Mouse (Mus musculus): Measurements from ENCODE around the gene Sct. TPM values are rescaled to one million over a fixed set of nuclear protein-coding genes. Genes with fewer than 3 reads are reported as not detected.

Gene Sct
- total and polyA plus RNA-seq, 2 experiments from 2014 or later = 3.9 TPM; not detected in 1

- Histone ChIP-seq H3K4me1 (ENCODE audit: insufficient read depth) (no peaks in the 10 kb centered on the region; the same call in 1 of the 2 replicates), H3K27me3 (ENCODE audit: insufficient read depth, low read length) (no peaks in the 10 kb centered on the region), H3K4me3 (ENCODE audit: low read depth, low read length) (no peak overlapping the region), H3K36me3 (ENCODE audit: insufficient read depth) (no peaks in the 10 kb centered on the region), H3K4me2 (ENCODE audit: low read depth) (no peak overlapping the region), H3K9me3 (ENCODE audit: low read length) (no peaks in the 10 kb centered on the region), H3K27ac (ENCODE audit: low read depth, low read length) (no peak overlapping the region), H3K9ac (no peak overlapping the region)
- TF ChIP-seq CTCF (IDR thresholded peaks at IDR 0.05; ENCODE audit: low read depth) = no peak
- ATAC-seq (no peak), DNase-seq (no peak)
- 87% methylated on average over 9 of the region's 9 CpGs for WGBS
These were observed 3.6 kb downstream of the Sct start for GRCm38 (mm10) chr7:141275356-141275755.

DNA sequence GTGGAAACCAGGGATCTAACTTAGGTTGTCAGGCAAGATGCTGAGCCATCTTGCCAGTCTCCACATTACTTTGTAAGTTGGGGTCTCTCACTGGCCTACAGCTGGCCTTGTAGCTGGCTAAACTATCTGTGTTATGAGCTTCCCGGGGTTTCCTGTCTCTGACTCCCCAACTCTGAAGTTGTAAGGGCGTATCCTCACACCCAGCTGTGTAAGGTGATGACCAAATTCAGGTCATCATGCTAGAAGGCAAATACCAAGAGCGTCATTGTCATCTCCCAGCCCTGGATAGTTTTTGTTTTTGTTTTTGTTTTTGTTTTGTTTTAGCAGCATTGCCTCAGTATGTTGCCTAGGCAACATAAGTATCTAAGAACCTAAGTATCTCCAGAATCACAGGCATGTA, 8.3 kb downstream of the Sct start:
- WGBS = 78% methylated on average over 3 of the region's 3 CpGs
- Histone ChIP-seq H3K27ac (ENCODE audit: low read depth, low read length) (no peak overlapping the region), H3K27me3 (ENCODE audit: insufficient read depth, low read length) (no peaks in the 10 kb centered on the region), H3K9ac (no peak overlapping the region), H3K4me2 (ENCODE audit: low read depth) (no peak overlapping the region), H3K4me1 (ENCODE audit: insufficient read depth) (no peaks in the 10 kb centered on the region), H3K9me3 (ENCODE audit: low read length) (no peaks in the 10 kb centered on the region), H3K36me3 (ENCODE audit: insufficient read depth) (no peaks in the 10 kb centered on the region), H3K4me3 (ENCODE audit: low read depth, low read length) (no peak overlapping the region)
- DNase-seq (no peak), ATAC-seq (no peak)
- no peak for TF ChIP-seq CTCF (IDR thresholded peaks at IDR 0.05; ENCODE audit: low read depth)

- H3K4me2 ChIP-seq (ENCODE audit: low read depth) = no peak overlapping the region
- no peak for DNase-seq
- H3K9ac ChIP-seq = no peak overlapping the region
- no peak overlapping the region for H3K4me3 ChIP-seq (ENCODE audit: low read depth, low read length)
- WGBS = 88% methylated on average over 14 of the region's 14 CpGs
- TF ChIP-seq CTCF (IDR thresholded peaks at IDR 0.05; ENCODE audit: low read depth) = no peak
- 0 out of 2 replicates have a peak, but pooled peaks cover 2% of the 10 kb centered on the region for H3K36me3 ChIP-seq (ENCODE audit: insufficient read depth)
- H3K9me3 ChIP-seq (ENCODE audit: low read length) = no peaks in the 10 kb centered on the region
- no peak overlapping the region for H3K27ac ChIP-seq (ENCODE audit: low read depth, low read length)
- ATAC-seq = no peak
- H3K27me3 ChIP-seq (ENCODE audit: insufficient read depth, low read length) = no peaks in the 10 kb centered on the region
- H3K4me1 ChIP-seq (ENCODE audit: insufficient read depth) = no peaks in the 10 kb centered on the region
These were observed 9.7 kb downstream of the Sct start for GRCm38 (mm10) chr7:141269273-141269545.

DNA sequence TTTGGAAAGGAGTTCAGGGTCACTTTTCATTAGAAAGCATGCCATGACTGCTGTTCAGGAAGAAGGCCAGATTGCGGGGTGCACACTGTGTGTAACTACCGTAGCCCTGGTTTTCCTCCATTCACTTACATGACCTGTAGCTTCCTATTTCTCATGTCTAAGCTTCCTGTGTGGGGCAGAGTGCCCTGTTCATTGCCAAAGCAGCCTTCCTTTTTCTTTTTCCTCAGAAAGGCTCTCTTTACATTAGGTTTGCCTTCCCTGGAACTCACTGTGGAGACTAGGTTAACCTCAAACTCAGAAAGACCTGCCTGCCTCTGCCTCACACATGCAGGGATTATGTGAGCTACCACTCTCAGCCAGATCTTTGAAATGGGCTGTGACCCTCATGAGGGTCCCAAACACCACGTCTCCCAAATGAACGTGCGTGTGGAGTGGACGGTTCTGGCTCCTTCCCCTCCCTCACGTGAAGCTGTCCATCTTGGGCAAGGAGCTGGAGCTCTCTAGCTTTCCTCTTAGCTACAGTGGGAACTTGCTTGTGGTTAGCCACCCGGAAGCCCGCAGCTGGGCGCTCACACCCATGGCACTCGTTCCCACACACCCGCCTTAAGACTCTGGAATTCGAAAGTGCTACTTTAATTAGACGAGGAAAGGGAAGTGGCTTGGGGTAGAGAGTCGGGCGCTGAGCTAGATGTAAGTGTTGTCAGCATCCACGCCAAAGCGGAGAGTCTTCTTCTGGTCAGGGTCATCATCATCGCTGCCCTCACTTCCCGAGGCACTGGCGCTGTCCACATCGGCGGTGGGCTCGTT, 10.3 kb downstream of the Sct start:
- no peaks in the 10 kb centered on the region for H3K27me3 ChIP-seq (ENCODE audit: insufficient read depth, low read length)
- no peak for DNase-seq
- H3K36me3 ChIP-seq (ENCODE audit: insufficient read depth) = peaks cover 7% of the 10 kb centered on the region; the same call in 1 of the 2 replicates
- no peaks in the 10 kb centered on the region for H3K4me1 ChIP-seq (ENCODE audit: insufficient read depth)
- H3K4me2 ChIP-seq (ENCODE audit: low read depth) = no peak overlapping the region
- ATAC-seq = no peak
- 83% methylated on average over 24 of the region's 24 CpGs for WGBS
- no peaks in the 10 kb centered on the region for H3K9me3 ChIP-seq (ENCODE audit: low read length)
- H3K27ac ChIP-seq (ENCODE audit: low read depth, low read length) = no peak overlapping the region
- no peak overlapping the region for H3K4me3 ChIP-seq (ENCODE audit: low read depth, low read length)
- H3K9ac ChIP-seq = no peak overlapping the region
- TF ChIP-seq CTCF (IDR thresholded peaks at IDR 0.05; ENCODE audit: low read depth) = no peak

DNA sequence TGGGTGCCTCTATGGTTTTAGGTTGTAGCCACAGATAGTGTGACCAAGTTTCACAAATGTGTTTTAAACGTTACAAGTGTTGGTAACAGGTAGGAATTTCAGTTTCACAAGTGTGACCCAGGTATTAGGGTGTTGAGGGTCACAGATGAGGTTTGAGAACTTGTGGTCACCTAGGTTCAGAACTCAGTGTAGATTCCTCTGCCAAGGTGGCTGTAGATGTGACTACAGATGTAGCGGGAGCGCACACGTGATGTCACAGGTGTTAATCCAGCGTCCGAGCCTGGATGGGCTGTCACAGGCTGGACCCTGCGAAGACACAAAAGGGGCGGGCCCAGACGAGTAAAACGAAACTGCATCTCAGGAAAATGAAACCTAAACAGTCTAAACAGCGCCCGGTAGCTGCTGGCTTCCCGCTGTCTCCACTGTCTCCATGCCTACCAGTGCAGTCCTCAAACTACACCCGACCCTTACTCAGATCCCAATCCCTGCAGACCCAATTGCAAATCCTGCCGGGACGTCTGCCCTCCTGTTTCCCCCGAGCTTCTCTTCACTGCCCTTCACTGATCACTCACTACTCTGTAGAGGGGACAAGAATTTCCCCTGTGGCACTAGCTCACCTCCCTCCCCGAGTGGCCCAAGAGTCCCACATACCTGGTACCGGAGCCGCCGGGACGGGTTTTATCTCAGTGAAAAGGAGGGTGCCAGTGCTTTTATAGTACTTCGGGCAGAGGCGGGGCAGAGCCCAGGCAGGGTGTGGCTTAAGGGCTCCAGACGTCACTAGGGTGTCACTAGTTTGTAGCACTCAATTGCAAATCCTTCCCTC, 13.0 kb downstream of the Sct start, which contains the start of gene Irf7:
Gene Irf7 (minus strand): TSS at position 743 of the 823 bp plus-strand sequence.
- DNase-seq (peak; percentile 14), ATAC-seq (peak; percentile 57)
- Histone ChIP-seq H3K9ac (peak within 1 kb of the TSS; percentile 35; the same call in 1 of the 2 replicates), H3K9me3 (ENCODE audit: low read length) (no peaks in the 10 kb centered on the region), H3K27me3 (ENCODE audit: insufficient read depth, low read length) (no peaks in the 10 kb centered on the region), H3K4me1 (ENCODE audit: insufficient read depth) (no peaks in the 10 kb centered on the region), H3K36me3 (ENCODE audit: insufficient read depth) (peaks cover 34% of the 10 kb centered on the region), H3K4me3 (ENCODE audit: low read depth, low read length) (peak within 1 kb of the TSS; percentile 29), H3K27ac (ENCODE audit: low read depth, low read length) (no peak within 1 kb of the TSS), H3K4me2 (ENCODE audit: low read depth) (peak within 1 kb of the TSS; percentile 48)
- 11% methylated on average over 25 of the region's 25 CpGs for WGBS
- no peak for TF ChIP-seq CTCF (IDR thresholded peaks at IDR 0.05; ENCODE audit: low read depth)

GRCm38 (mm10) chr7:141265411-141265738, 13.6 kb downstream of the Sct start:
- DNase-seq = no peak
- H3K4me1 ChIP-seq (ENCODE audit: insufficient read depth) = no peaks in the 10 kb centered on the region
- TF ChIP-seq CTCF (IDR thresholded peaks at IDR 0.05; ENCODE audit: low read depth) = no peak
- no peak overlapping the region for H3K4me3 ChIP-seq (ENCODE audit: low read depth, low read length)
- no peak overlapping the region for H3K27ac ChIP-seq (ENCODE audit: low read depth, low read length)
- no peaks in the 10 kb centered on the region for H3K9me3 ChIP-seq (ENCODE audit: low read length)
- no peak overlapping the region for H3K4me2 ChIP-seq (ENCODE audit: low read depth)
- no peak for ATAC-seq
- no peaks in the 10 kb centered on the region for H3K27me3 ChIP-seq (ENCODE audit: insufficient read depth, low read length)
- peaks cover 40% of the 10 kb centered on the region for H3K36me3 ChIP-seq (ENCODE audit: insufficient read depth)
- 34% methylated on average over 11 of the region's 11 CpGs for WGBS
- no peak overlapping the region for H3K9ac ChIP-seq
